Mouse (Mus musculus) kidney, adult 18-20 months (tissue): ENCODE data around the gene Nudt21.
A peak's percentile ranks its signal among the peaks of the same experiment; 100 is the strongest.
"Not testable (repeated sequence)": the region's sequence is repeated elsewhere in the genome, so short reads cannot be mapped to it uniquely, and the experiment has no call there.

Experiments
- DNase-seq: peaks from one replicate; pipeline ENCODE4 v3.0.0; 2021

Gene Nudt21

DNA sequence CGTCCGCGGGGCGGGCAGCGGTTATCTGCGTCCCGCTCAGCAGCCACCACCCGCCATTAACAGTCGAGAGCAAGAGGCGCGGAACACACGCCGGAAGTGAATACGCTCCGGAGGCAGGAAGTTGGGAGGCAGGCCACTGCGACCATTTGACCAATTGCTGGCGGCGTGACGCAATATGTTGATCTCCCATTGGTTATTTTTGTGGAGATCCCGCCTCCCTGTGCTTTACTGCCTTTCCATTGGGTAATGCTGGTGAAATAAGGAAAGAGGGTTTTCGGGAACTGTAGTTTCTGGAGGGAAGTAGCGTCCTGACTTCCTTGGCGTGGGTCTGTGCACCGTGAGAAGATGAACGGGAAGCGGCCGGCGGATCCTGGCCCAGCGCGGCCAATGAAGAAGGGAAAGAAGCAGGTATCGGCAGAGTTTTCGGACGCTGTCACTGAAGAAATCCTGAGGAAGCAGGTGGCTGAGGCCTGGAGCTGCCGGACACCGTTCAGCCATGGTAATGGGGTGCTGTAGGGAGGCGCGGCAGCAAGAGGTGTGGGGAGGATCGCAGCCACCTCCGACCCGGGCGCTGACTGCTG lies at the start of gene Nudt21, which contains the start of gene Ogfod1:
Nudt21 (minus strand) TSS at position 88 of the 581 bp plus-strand sequence.
Ogfod1 (plus strand) TSS at position 255 of the 581 bp plus-strand sequence.
- DNase-seq = peak; percentile 94

GRCm38 (mm10) chr8:94076461-94077192 lies 39.8 kb upstream of the Nudt21 start:
- no peak for DNase-seq

- DNase-seq = no peak
Measured at GRCm38 (mm10) chr8:94068793-94069192, 32.0 kb upstream of the Nudt21 start.

DNA sequence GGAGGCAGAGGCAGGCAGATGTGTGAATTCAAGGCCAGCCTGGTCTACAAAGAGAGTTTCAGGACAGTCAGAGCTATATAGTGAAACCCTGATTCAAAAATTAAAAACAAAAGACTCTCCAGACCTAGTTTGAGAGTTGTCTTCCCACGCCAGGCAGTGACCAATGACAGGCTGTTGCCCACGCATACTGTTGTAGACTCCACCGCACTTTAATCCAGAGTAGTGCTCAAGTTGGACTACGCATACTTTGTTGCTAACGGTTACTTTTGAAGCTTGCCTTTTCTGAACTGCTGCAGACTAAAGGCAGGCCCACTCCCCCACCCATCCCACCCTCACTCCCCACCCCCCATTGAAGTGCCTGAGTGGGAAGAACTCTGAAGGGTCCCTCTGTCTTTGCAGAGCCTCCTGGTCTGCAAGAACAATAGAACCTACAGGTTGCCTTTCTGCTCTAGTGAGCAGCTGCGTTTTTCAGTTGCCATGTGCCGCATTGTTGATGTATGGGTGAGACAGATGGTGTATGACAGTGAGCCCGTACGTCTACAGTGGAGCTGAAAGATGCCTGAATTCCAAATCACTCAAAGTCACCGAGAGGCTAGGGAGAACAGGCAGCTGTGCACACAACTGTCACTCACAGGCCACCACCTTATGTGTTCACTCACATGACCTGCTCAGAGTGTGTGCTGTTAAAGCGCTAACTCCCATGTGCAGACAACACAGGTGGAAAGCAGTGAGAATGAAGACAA lies 29.5 kb upstream of the Nudt21 start:
- DNase-seq = no peak

DNA sequence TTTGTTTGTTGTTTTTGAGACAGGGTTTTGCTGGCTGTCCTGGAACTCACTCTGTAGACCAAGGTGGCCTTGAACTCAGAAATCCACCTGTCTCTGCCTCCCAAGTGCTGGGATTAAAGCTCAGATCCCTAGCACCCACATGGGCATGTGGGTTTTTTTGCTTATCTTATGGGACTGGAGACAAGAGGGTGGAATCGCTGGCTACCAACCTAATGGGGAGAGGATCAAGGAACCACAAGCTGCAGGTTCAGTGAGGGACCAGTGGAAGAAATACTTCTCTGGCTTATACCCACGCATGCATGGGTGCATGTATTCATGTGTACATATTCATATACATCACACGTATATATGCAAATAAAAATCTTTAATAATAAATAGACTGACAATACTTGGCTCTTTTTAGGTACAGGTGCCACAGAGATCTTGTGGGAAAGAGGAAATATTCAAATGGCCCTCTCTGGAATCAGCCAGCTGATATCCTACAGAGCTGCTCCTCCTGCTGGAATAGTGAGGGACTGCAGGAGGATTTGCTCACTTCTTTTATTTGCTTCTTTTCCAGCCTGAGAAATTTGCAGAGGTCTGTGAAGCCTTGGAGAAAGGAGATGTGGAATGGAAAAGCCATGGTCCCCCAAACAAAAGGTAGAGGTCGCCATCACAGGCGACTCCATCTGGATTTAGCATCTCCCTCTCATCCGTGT lies 20.5 kb upstream of the Nudt21 start:
- peak; percentile 49 for DNase-seq

- no peak for DNase-seq
Measured at GRCm38 (mm10) chr8:94052696-94053095, 15.9 kb upstream of the Nudt21 start.

GRCm38 (mm10) chr8:94047845-94048244 lies 11.0 kb upstream of the Nudt21 start:
- DNase-seq = no peak

GRCm38 (mm10) chr8:94037806-94038205 lies 975 bp upstream of the Nudt21 start:
- peak; percentile 12 for DNase-seq

DNA sequence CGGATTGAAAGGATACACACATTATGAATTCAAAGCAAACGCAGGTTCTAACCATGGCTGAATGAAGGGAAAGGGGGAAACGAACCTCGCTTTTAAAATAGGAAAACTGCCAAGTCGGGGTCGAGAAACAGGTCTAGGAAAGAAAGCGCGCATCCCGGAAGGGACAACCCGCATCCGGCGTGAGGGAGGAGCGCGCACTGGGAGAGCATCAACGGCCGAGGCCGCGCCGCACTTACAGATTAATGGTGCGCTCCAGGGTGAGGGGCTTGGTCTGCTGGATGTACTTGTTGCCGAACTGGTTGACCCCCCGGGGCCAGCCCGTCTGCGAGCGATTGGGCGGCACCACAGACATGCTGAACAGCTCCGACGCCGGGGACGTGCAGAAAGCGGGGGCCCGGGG lies 290 bp downstream of the Nudt21 start:
- DNase-seq = not testable (repeated sequence)

DNA sequence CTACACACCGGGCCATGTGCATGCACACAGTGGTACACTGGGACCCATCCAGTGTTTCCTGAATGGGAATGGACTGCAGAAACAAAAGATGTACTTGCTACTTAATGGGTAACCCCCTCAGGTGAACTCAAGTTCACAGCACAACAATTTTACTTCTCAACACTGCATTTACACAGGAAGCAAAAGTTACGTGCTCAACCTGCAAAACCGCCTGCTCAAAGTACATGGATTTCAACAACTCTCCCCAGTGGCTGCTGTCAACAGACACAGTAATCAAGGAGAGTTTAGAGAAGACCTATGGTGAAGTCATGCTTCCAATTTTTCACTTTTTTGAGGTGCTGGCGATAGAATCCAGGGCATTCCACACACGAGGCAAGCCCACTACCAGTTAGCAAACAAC lies 1.6 kb downstream of the Nudt21 start:
- DNase-seq = no peak

- DNase-seq = no peak
Measured at GRCm38 (mm10) chr8:94033601-94034000, 3.2 kb downstream of the Nudt21 start.

- DNase-seq = no peak
Measured at GRCm38 (mm10) chr8:94029701-94030100, 7.1 kb downstream of the Nudt21 start.

- no peak for DNase-seq
Measured at GRCm38 (mm10) chr8:94023916-94024315, 12.9 kb downstream of the Nudt21 start.

DNA sequence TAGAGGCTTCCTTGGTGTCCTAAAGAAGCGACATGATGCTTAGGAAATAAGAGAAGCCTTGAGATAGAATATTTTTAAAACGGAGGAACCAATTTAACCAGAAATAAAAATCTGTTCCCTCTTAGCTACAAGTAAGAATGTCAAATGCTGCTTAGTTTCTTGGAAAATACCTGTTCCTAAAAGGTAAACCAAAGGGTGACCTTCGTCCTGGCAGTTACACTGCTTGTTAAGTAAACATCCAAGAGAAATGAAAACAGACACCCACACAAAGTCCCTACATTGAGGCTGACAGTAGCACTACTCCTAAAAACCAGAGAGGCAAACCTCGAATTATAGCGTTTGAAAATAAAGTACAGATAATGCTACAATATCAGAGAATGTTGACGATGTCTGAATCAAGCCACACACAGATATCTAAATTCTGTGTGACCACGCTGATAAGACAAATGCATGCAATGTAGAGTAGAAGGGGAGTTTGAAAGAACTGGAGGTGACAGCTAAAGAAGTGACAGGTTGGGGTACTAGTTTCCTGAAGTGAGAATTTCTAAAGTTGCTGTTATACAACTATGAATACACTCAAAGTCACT lies 23.7 kb downstream of the Nudt21 start:
- DNase-seq = no peak

DNA sequence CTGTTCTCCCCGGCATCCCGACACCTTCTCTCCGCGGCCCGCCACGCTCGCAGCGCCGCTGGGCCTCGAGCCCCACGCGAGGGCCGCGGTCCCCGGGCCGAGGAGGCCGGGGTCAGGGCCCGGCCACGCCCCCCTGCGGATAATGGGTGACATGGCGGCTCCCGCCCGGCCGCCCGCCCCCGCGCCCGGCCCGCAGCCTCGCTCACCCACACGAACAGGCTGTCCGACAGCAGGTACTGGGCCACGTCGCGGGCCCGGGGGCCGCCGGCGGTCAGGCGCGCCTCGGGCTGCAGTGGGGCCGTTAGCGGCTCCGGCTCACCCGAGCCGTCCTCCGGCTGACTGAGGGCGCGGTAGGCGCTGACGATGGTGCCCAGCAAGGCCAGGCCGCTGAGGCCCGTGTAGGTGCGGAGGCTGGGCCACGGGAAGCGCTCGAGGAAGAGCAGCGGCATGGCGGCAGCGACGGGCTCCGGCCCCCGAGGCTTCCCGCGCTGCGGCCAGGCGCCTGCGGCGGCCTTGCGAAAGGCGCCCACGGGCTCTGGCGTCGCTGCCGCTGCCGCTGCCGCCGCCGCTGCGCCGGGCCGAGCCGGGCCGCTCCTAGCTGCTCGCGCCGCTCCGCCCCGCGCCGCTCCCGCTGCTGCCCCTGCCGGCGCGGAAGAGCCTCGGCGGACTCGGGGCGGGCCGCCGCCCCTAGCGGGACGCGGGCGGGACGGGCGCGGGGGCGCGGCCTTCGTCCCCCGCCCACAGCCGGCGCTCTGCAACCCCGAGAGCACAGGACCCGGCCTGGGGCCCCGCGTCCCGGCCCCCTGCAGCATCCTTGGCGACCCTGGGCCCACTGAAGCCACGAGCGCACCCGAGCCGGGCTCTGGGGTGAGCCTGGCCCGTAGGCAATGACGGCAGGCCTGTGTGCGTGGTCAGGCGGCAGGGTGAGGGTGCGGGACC lies 24.5 kb downstream of the Nudt21 start, which contains the start of gene Amfr:
Amfr (minus strand) TSS at position 830 of the 939 bp plus-strand sequence.
- DNase-seq = peak; percentile 82

DNA sequence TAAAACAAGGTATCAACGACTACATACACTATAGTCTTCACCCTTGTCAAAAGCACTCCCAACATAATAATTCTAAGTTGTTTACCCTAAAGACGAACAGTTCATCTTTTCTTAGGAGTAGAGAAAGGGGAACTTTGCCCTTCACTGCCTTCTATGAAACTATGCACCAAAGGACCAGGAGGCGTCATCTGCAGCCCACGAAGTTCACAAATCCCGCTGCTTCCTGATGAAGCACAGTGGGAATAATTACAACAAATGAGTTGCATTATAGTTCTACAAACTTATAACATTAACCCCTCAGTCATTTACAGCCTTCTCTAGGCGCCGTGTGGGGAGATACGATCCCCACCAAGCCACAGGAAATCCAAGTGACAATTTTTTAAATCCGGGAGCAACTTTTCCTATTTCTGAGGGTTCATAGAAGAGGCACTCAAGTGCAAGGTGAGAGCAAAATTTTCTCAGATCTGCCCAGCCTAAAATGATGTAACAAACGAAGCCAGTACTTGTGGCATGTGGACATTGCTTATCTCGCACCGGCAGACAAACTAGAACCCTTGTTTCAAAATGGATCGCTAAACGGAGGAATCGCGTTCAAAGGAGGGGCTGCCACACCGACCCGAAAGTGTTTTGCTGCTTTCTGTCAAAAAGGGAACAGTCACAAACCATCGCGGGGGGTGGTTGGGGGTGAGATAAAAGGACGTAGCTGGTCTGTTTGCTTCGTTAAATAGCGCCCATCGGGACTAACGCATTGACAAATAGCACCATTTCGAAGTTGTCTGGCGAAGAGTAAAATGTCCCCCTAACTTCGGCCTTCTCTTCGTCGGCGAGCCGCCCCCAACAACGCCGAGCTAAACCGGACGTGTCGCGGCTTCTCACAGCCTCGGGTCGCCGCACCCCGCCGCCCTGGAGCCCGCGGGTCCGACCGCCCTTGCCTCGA lies 25.5 kb downstream of the Nudt21 start:
- peak; percentile 10 for DNase-seq

DNA sequence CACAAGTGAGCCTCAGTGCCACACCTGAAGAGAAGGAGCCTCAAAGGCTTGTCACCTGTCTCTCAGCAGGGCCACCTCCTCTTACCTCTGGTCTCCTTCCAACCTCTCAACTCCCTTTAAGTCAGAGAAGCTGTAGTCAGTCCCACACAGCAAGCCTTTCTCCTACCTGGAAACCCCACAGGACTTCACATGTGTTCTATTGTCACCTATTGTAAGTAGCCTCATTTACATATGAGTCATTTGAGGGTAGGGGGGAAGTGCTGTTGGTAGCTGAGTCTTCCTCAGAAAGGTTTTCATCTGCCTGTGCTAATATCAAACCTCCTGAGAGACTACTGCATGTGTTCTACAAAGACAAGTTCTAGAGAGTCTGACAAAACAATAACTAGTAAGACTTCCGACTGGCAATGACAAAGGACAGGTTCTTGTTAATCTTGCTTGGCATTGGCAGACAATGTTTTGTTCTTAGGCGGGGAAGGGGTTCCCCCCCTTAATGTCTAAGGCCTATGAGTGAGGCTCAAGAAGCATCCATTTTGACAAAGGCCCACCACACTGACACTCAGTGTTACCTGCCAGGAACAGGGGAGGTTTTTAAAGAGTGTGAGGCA lies 26.6 kb downstream of the Nudt21 start:
- peak; percentile 12 for DNase-seq

DNA sequence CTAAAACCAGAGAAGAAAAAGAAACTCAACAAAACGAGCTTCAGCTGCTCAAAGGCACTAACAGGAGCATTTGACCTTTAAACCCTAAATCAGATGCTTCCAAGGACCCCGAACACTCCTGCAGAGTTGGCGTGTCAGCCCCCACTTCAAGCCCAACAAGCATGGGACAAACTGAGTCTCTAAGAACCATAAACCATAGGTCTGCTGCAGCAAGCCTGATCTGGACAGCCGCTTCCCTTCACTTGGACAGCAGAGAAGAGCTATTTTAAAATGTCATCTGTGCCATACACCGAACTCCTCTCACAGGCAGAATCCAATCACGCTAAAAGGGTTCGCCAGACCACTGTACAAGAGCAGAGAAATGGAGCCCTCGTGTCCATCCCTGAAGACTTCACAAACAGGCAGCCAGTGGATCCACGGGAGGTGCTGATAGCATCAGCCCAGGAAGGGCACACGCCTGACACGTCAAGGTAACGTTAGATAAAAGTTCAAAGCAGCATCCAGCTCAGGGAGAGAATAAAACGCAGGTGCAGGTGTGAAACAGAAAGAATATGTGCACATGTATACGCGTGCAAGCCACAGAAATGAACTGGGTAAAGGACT lies 27.5 kb downstream of the Nudt21 start:
- DNase-seq = peak; percentile 18

DNA sequence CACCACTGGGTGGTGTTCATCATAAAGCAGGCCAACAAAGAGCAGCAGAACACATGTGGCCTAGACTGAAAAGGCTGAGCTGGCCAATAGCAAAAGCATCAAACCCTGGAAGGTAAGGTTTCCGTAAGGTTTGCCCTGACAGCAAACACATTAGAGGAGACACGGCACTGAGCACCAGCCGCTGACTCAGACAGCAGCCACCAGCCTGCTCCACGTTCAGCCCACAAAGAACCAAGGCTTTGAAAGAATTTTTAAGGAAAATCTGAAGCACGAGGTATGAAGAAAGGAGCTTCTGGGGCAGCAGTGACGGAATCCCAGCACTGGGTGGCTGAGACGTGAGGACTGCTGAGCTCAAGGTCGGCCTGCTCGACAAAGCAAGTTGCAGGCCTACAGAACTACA lies 32.7 kb downstream of the Nudt21 start:
- DNase-seq = no peak
